Mouse (Mus musculus) urinary bladder, postnatal 10 days (tissue): ENCODE data around the gene Mpc2.

ENCODE experiments used
- DNase-seq: peaks from one replicate; pipeline ENCODE4 v3.0.0; 2022; ENCODE audit warnings: low spot score

Gene Mpc2

DNA sequence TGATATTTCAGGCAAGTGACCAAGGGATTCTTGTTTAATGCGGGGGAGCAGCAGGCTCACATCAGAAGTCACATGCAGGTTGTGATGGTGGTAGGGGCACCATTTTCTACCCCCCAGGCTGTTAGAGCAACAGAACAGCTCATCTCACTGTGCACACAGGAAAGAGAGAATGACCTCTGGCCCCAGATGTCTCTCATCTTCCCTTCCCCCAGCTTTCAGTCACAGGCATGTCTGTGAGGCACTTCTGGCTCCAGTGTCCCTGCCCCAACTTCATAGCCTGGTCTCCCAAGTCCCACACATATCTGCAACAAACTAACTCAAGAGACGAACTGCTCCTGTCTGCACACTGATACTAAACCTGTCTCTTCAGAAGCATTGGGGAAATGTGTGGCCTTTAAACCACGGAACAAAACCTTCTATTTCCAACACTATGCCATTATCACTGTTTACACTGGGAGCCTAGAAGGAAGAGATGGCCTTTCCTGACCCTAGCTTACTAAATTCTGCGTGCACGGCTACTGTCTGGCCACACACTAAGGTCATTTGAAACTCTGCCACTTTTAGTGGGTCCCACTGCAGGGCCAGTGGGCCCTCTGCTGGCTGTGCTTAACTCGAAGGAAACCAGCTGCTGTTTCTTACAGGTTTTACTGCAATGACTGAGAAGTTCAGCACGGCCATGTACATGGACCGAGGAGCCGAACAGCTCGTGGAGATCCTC lies 43.0 kb downstream of the Mpc2 start:
- DNase-seq, result no peak

DNA sequence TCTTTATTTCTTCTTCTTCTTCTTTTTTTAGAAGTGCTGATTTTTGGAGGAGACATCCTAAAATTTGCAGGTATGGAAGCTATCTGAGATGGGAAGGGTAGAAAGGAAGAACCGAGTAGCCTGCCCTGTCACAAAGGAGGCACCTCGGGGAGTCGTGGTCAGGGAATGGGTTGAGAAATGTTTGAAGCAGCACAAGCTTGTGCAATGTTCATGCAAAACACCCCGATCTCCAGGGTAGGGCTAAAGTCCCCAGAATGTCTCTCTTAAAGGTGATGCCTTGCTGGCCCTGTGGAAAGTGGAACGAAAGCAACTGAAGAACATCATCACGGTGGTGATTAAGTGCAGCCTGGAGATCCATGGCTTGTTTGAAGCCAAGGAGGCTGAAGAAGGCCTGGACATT lies 45.9 kb downstream of the Mpc2 start:
- DNase-seq, result no peak

DNA sequence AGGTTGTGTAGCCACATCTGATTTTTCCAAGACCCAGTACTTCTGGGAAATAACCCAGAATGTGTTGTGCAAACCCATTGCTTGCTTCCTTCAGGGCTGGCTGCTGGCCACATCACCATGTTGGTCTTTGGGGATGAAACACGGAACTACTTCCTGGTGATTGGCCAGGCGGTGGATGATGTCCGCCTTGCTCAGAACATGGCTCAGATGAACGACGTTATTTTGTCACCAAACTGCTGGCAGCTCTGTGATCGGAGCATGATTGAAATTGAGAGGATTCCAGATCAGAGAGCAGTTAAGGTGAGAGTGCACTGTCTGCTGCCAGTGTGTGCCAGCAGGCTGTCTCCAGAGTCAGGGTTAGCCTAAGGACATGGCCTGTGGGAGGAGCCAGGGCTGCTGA lies 49.7 kb downstream of the Mpc2 start:
- no peak for DNase-seq

DNA sequence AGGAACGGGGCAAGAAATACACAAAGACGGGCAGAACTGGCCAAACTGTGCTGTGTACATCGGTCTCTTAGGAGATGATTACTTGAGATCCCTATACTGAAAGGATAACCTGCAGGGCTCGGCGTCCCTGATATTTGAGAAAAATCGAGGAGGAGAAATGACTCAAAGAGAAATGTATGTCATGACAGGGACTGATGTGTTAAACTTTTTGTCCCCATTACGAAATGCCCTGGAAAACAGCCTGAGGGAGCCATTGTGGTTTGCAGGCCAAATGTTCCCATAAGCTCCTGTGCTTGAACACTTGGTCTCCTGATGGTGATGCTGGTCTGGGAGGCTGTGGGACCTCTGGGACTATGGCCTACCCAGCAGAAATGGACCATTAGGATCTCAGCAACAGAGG lies 60.3 kb downstream of the Mpc2 start:
- DNase-seq, result no peak
